Mouse (Mus musculus) forebrain, embryonic 14.5 days (tissue): ENCODE data around the gene Meis1. TPM values are rescaled to one million over a fixed set of nuclear protein-coding genes. Genes with fewer than 3 reads are reported as not detected.

Experiments used
- ATAC-seq: fragments of 200-750 bp; cut with Nextera tagmentation; 2 replicates; pipeline ENCODE4 v1.8.0; 2017; ENCODE audit warnings: mild to moderate bottlenecking, moderate library complexity
- DNase-seq: peaks from one replicate; pipeline ENCODE4 v3.0.0-alpha.2; 2015; ENCODE audit warnings: low spot score
- H3K27ac ChIP-seq: fragments of 300-500 bp; sonication (generic); 2 replicates; pipeline ENCODE4 v1.5.1; 2014; ENCODE audit warnings: low read depth, mild to moderate bottlenecking, control low read depth, low read length, moderate library complexity
- H3K27me3 ChIP-seq: fragments of 300-500 bp; sonication (generic); replicated peaks from 2 replicates; pipeline ENCODE4 v1.6.1; 2014; ENCODE audit warnings: low read length, control low read depth, mixed read lengths; ENCODE audit not compliant: control insufficient read depth, insufficient read depth
- H3K36me3 ChIP-seq: fragments of 300-500 bp; sonication (generic); 2 replicates; pipeline ENCODE4 v1.6.1; 2014; ENCODE audit warnings: low read length, control low read depth; ENCODE audit not compliant: control insufficient read depth, insufficient read depth
- H3K4me1 ChIP-seq: fragments of 300-500 bp; sonication (generic); 2 replicates; pipeline ENCODE4 v1.6.1; 2014; ENCODE audit warnings: antibody characterized with exemption, low read length, control low read depth; ENCODE audit not compliant: control insufficient read depth, insufficient read depth
- H3K4me2 ChIP-seq: fragments of 300-500 bp; sonication (generic); 2 replicates; pipeline ENCODE4 v1.6.1; 2014; ENCODE audit warnings: mild to moderate bottlenecking, control low read depth, low read length
- H3K4me3 ChIP-seq: fragments of 300-500 bp; sonication (generic); 2 replicates; pipeline ENCODE4 v1.5.1; 2014; ENCODE audit warnings: low read depth, low read length, control low read depth
- H3K9ac ChIP-seq: fragments of 300-500 bp; sonication (generic); 2 replicates; pipeline ENCODE4 v1.6.1; 2014; ENCODE audit warnings: mild to moderate bottlenecking, low read length, control low read depth, moderate library complexity
- H3K9me3 ChIP-seq: fragments of 300-500 bp; sonication (generic); replicated peaks from 2 replicates; pipeline ENCODE4 v1.6.1; 2016; ENCODE audit warnings: low read length, control low read depth, mixed read lengths; ENCODE audit not compliant: control insufficient read depth
- WGBS: fragments of 180-500 bp; shearing (Covaris S2); extraction: QIAGEN DNeasy Blood & Tissue Kit; methylation state at CpG from one replicate; pipeline ENCODE4 v1.1.7; 2014; 5-methylcytosine and 5-hydroxymethylcytosine counted together
- polyA plus RNA-seq: library from polyadenylated mRNA; unstranded; fragments of >200 nt; fragmentation: Nextera tagmentation; extraction: Ambion mirVana; gene quantifications from 2 replicates; pipeline ENCODE4 v1.2.1, GENCODE M21; 2014

Gene Meis1
- polyA plus RNA-seq, 1 experiment from 2014 or later: 20.1 TPM

DNA sequence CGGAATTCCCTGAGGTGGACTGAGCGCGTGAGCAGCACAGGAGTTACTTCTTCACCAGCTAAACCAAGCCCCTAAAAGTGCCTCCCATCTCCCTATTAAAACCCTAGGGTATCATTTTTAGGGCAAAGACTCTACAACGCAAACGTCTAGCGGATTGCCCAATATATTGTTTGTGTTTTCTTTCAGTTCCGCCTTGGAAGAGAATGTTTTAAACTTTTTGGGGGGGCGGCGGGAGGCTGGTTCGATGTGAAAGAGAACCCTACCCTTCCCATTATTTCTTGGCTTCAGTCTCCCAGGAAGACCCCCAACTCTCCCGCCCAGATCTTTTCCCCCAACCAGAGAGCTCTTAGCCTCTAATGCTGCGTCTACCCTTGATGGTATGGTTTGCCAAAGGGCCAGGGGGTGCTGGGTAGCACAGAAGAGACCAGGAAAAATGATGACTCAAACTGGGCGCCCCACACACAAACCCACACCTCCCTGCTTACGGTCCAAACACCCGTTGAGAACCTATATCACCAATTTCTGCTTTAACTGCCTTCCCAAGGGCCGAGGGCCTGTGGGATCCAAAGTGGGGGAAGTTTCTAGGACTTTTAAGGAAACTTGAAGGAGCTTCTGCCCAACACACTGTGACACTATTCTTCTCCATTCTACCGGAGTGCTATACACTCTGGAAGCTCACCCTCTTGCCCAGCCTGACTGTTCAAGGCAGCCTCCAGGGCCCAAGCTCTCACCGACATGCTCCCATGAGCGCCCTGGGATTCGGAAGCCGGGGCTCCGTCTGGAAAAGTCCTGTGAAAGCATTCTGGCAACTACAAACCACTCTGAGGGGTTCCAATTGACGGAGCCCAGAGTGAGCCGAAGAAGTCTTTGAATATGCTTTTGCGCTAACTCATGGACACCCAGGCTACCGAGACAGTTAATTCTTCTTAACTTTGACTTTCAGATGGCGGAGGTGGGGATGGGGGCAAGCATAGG, 142.6 kb downstream of the Meis1 start:
- H3K4me1 ChIP-seq: peaks cover 5% of the 10 kb centered on the region
- H3K4me3 ChIP-seq: peak overlapping the region; percentile 40
- WGBS: 6% methylated on average over 27 of the region's 27 CpGs

DNA sequence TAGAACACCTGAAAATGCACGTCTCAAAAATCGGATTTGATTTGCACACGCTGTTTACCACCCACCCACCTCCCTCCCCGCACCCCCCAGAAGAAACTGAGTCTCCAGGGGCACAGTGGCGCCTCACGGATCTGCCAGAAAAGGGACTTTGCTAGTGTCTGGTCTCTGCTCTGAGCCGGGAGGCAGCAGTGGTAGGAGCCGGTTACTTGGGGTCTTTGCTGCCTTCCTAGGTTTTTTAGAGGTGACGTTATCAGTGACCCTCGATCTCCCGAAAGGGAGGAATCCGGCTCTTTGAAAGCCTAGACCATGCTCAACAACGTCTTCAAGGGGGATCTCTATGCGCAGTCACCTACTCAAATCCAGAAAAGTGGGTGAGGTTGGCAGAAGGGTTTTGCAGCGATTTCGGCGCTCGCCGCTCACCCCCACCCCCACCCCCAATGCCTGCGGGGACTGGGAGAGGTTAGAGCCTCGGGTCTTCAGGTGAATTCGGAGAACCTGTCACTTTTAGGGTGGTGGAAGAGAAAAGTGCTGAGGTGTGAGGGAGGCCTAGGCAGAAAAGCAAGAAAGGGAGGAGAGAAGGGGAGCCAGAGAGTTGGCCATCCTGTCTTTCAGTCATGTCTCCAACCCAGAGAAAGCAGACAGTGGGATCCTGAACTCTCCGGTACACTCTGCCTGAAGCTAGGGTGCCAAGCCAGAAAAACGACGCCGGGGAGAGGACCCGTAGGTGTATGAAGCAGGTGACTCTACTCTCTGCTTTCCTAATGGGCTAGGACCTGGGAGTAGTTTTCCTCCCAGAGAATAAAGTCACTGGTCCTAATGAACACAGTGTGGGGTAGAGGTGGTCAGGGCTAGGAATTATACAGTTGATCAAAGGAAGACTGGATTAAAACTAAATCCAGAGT, 143.5 kb downstream of the Meis1 start:
- no peak overlapping the region for H3K4me3 ChIP-seq
- DNase-seq (no peak), ATAC-seq (no peak)
- H3K36me3 ChIP-seq: no peaks in the 10 kb centered on the region
- under 1% methylated on average over 27 of the region's 27 CpGs for WGBS
- H3K4me2 ChIP-seq: no peak overlapping the region
- H3K27me3 ChIP-seq: peaks cover 43% of the 10 kb centered on the region
- H3K9me3 ChIP-seq: no peaks in the 10 kb centered on the region
- no peak overlapping the region for H3K27ac ChIP-seq
- peaks cover 6% of the 10 kb centered on the region for H3K4me1 ChIP-seq
- H3K9ac ChIP-seq: no peak overlapping the region

More for the DNA sequence above, 142.6 kb downstream of the Meis1 start:
- no peak overlapping the region for H3K27ac ChIP-seq
- no peak for DNase-seq
- H3K9me3 ChIP-seq: no peaks in the 10 kb centered on the region
- ATAC-seq: no peak
- H3K27me3 ChIP-seq: peaks cover 39% of the 10 kb centered on the region
- H3K4me2 ChIP-seq: peak overlapping the region; percentile 69
- H3K9ac ChIP-seq: peak overlapping the region; percentile 2; the same call in 1 of the 2 replicates
- no peaks in the 10 kb centered on the region for H3K36me3 ChIP-seq

DNA sequence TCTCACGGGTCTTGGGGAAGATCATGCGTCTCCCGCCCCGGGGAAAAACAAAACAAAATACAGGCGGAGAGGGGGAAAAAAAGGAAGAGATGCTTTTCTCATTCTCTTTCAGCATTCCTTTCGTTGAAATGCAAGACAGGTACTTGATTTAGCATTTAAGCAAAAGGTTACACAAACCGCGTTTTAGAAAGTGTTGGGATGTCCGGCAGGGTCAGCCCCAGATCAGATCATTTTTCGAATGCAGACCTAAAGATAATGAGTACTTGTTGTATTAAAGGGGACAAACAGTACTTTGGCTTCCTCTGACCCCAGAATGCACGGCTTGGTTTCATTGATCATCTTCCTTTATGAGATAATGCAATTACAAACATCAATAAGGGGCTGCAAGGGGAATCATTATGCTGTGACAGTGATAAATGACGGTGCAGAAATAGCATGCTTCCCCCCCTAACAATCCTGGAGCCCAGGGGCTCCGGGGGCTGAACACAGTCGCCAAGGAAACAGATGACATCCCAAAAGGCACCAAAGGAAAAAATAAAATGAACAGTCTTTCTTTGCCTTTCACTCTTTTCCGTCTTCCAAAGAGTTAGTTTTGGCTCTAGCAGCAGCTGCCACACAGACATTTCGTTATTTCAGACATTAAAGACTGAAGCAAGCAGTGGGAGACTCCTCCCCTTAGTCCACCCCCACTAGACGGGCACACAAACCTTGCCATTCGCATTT, 144.3 kb downstream of the Meis1 start:
- Histone ChIP-seq H3K4me2 (no peak overlapping the region), H3K36me3 (no peaks in the 10 kb centered on the region), H3K4me3 (no peak overlapping the region), H3K27ac (no peak overlapping the region), H3K27me3 (peaks cover 51% of the 10 kb centered on the region), H3K9ac (no peak overlapping the region), H3K4me1 (peaks cover 6% of the 10 kb centered on the region), H3K9me3 (no peaks in the 10 kb centered on the region)
- ATAC-seq (no peak), DNase-seq (no peak)
- WGBS: under 1% methylated on average over 18 of the region's 18 CpGs

DNA sequence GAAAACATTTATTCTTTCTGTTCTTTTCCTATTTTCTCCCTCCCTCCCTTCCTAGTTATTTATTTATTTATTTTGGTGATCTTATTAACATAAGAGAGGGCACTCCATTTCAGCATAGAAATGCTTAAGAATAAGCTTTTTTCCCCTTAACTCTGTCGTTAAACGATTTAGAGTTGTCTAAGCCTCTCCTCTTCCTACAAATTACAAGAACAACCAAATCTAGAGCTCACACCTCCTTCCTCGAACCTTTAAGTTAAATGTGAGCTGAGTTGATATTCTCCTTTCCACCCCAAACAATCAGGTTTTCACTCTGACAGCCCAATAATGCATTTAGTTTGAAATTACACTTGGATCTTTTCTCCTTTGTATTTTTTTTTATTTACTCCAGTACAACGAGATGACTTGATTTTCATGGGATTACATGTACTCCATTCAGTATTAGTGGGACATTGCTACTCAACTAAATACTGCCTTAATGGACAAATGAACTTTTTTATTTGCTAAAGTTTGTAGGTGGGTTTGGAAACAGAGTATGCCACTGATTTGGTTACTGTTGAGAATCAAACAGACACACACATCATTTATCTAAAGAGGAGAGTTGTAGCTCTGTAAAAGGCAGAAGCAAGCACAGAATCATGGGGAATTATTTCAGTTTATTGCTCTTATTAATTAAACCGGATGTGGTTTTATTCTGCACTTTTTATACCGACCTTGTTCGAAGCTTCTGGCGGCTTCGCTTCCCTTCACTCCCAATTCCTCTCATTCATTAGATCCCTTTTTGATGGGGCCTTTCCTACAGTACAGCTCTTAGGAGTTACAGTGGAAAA, 145.1 kb downstream of the Meis1 start:
- peaks cover 6% of the 10 kb centered on the region for H3K4me1 ChIP-seq
- H3K9ac ChIP-seq: no peak overlapping the region

DNA sequence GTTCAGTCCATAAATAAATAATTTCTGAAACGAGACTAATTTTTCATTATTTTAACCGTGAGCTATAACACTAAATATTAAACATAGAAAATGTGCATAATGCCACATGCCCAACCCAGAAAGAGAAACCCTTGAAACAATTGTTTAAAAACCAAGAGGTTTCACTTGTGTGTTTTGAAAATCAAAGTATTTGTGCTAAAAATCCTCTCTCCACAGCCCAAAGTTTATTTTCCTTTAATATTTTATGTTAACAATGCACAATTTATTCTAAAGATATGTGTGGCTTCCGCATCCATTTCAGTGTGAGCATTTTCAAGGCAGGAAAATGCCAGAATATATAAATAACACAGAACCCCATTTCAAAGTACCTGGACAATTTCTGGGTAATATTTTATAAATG, 146.0 kb downstream of the Meis1 start:
- no peak overlapping the region for H3K4me3 ChIP-seq
- no peak overlapping the region for H3K4me2 ChIP-seq
- peaks cover 57% of the 10 kb centered on the region for H3K27me3 ChIP-seq
- no peak overlapping the region for H3K27ac ChIP-seq
- DNase-seq (no peak), ATAC-seq (no peak)
- H3K9ac ChIP-seq: no peak overlapping the region
- WGBS: 7% methylated on average over 3 of the region's 3 CpGs
- no peaks in the 10 kb centered on the region for H3K36me3 ChIP-seq
- H3K9me3 ChIP-seq: no peaks in the 10 kb centered on the region
- H3K4me1 ChIP-seq: peaks cover 6% of the 10 kb centered on the region

More for the DNA sequence above, 145.1 kb downstream of the Meis1 start:
- Histone ChIP-seq H3K4me2 (no peak overlapping the region), H3K27ac (no peak overlapping the region), H3K9me3 (no peaks in the 10 kb centered on the region), H3K4me3 (no peak overlapping the region), H3K27me3 (peaks cover 55% of the 10 kb centered on the region), H3K36me3 (no peaks in the 10 kb centered on the region)
- 0% methylated on average over 9 of the region's 9 CpGs for WGBS
- peak; percentile 46 for DNase-seq
- ATAC-seq: no peak

DNA sequence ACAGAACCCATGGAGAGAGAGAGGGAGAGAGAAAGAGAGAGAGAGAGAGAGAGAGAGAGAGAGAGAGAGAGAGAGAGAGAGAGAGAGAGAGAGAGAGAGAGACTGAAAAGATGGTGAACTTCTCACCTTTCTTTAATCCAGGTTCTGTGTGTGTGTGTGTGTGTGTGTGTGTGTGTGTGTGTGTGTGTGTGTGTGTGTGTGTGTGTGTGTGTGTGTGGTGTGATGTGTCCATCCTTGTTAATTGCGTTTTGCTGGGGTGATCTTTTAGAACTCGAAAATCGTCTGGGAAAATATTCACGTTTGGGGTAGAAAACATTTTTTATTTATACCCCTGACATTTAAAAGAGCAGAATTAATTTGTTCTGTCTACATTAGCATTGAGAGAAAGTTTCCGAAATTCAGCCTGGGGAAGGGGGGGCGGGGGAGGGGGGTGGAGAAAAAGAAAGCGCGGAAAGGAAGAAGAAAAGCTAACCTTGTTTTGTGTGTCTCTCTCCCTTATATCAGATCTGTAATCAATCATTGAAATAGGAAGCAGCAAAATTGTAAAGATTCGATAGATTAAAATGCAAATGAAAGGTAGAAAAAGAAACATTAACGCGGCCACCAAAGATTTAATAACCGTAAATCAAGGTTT, 146.6 kb downstream of the Meis1 start:
- no peak overlapping the region for H3K4me3 ChIP-seq
- peaks cover 62% of the 10 kb centered on the region for H3K27me3 ChIP-seq
- WGBS: 4% methylated on average over 12 of the region's 12 CpGs
- ATAC-seq (no peak), DNase-seq (no peak)
- H3K9ac ChIP-seq: no peak overlapping the region
- H3K36me3 ChIP-seq: no peaks in the 10 kb centered on the region
- H3K27ac ChIP-seq: no peak overlapping the region
- H3K9me3 ChIP-seq: no peaks in the 10 kb centered on the region
- peaks cover 6% of the 10 kb centered on the region for H3K4me1 ChIP-seq
- peak overlapping the region; percentile 47; the same call in 1 of the 2 replicates for H3K4me2 ChIP-seq

DNA sequence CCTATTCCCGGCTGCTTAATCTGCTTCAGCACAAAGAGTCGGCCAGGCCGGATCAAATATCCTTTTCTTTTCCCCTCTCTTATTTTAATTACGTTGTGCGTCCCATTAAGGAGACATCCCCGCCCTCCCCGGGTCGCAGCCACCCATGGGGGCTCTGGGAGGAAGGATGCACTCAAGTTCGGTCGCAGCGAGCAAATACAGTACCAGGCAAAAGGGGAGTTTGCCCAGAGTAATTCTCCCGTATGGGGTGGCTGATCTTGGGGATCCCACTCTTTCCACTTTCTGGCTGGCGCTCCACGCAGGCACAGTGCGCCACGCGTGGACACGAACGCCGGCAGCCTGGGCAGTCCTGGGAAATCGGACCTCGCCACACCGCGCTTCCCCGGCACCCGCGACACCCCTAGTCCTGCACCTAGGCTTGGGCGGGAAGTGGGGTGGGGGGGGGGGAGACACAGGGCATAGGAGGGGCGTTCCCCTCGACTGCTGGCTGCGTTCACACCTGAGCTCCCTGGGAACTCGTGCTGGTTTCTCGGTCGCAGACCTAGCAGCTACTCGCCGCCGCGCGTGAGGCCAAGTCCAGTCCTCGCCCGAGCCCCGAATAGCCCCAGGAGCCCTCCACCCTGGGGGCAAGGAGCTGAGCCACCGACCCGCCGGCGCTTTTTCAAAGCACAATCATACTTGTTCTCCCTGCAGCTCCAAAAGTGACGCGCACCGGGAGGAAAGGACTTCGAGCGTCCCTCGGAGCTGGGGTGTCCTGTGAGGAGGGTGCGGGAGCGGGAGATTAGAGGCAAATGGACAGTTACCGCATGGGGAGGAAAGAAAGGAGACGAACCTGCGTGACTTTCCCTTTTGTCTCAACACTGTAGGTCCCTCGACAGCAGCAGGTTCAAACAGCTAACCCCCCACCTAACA, 147.4 kb downstream of the Meis1 start:
- no peaks in the 10 kb centered on the region for H3K9me3 ChIP-seq
- peak overlapping the region; percentile 16 for H3K4me3 ChIP-seq
- no peak for DNase-seq
- peak overlapping the region; percentile 21; the same call in 1 of the 2 replicates for H3K27ac ChIP-seq
- peak overlapping the region; percentile 25 for H3K9ac ChIP-seq
- H3K4me2 ChIP-seq: peak overlapping the region; percentile 47
- under 1% methylated on average over 58 of the region's 58 CpGs for WGBS
- ATAC-seq: peak; percentile 36
- H3K27me3 ChIP-seq: peaks cover 56% of the 10 kb centered on the region
- no peaks in the 10 kb centered on the region for H3K36me3 ChIP-seq
- peaks cover 6% of the 10 kb centered on the region for H3K4me1 ChIP-seq
